Mouse (Mus musculus): ENCODE data around the gene 9930111J21Rik2. TPM values are rescaled to one million over a fixed set of nuclear protein-coding genes. Genes with fewer than 3 reads are reported as not detected.
"Not testable (repeated sequence)": the region's sequence is repeated elsewhere in the genome, so short reads cannot be mapped to it uniquely, and the experiment has no call there.

The 9930111J21Rik2 gene
- total RNA-seq, 4 experiments from 2014 or later = 0.70 to 1.2 (median 1.0) TPM

DNA sequence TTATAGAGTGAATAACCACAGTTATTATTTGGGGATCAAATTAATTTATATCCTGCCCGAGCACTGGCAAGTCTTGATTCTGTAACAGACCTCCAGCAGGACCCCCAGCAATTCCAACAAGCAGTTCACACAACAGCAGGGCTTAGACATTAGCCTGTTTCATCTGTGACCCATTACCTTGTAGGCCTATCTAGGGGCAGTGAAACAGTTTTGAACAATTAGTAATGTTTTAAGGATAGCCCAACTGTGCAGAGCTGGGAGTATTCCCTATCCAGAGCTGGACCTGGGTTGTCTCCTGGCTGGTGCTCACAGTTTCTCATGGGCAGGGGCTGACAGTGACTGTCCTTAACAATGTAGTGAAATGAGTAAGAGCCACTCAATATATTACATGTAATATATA, 26.0 kb upstream of the 9930111J21Rik2 start:
- DNase-seq (ENCODE audit: low spot score in 2 of 2) = no peak

DNA sequence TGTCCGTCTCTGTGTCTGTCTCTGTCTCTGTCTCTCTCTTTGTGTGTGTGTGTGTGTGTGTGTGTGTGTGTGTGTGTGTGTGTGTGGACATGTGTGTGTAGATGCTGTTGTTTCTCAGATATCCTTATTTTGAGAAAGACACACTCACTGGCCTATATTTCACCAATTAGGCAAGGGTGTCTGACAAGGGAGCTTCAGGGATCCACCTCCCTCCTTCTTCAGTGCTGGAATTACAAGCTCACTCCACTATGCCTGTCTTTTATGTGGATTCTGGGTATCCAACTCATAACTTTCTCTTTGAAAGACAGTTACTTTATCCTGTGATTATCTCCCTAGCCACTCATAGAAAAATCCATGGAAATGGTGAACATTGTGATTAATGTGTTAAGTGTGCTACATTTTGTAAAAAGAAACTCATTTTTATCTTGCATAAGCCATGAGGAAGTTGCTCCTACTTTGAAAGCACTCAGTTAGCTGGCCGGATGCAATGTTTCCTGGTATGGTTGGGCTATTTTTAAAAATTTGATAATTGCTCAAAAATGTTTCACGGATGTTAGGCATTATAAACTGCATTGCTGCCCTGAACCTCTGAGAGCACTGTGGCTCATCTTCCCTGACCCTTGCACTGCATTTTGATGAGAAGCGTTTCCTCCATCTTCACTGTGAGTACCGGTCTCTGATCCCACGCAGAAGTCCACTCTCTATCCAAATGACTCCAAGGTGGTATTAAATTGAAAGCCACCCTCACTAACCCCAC, 25.1 kb upstream of the 9930111J21Rik2 start, which contains the start of gene Ifi47:
Gene Ifi47, plus strand, starts transcription at position 587 of the 757 bp plus-strand sequence.
- not testable (repeated sequence) for DNase-seq (ENCODE audit: low spot score in 2 of 2)

DNA sequence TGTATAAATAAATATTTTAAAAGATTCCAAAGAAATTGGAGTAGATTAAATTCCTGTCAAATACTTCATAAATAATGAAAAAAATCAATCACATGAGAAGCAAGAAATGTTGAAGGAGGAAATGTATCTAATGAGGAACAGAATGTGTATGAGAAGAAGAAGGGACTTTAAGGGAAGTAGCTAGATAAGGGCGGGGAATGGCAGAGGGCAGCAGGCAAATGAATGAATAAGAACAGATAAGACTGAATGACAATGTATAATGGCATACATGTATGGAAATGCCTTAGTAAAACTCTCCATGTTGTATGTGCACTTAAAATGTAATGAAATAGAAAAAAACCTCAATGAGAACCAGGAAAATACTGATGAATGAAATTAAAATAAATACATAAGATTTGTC, 17.3 kb upstream of the 9930111J21Rik2 start:
- DNase-seq (ENCODE audit: low spot score in 2 of 2) = no peak

DNA sequence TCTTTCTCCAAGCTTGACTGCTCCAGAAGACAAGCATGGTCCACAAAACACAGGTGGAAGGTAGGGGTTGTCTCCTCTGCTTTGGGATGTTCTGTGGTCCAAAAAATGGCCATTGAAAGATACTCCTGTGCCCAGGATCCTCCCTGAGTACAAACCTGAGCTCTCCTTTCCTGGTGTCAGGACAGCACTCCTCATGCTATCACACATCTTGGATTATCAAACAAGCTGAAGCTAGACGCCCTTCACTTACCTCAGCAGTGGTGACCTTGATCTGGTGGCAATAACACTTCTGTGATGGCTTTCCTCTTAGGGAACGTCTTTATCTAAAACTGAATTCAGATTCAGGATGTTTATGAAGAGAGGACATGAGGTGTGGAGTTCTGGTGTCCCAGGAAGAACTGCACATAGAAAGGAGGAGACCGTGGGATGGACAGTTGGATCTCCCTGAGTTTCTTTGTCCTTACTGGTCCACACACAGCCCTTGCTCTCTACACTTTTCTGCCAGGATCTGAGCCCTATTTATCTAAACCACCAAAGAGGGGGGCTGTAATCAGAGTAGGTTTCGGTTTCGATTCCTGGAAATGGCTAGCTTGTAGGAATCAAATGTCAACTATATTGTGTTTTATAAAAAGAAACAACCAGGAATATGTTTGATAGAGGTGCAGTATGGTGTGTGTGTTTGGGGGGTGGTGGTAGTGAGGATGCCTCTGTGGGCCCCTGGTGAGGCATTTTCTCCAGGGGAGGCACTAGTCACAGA, 12.8 kb upstream of the 9930111J21Rik2 start, which contains the start of gene Tgtp2:
Gene Tgtp2, minus strand, starts transcription at position 494 of the 757 bp plus-strand sequence.
- DNase-seq (ENCODE audit: low spot score in 2 of 2) = not testable (repeated sequence)

DNA sequence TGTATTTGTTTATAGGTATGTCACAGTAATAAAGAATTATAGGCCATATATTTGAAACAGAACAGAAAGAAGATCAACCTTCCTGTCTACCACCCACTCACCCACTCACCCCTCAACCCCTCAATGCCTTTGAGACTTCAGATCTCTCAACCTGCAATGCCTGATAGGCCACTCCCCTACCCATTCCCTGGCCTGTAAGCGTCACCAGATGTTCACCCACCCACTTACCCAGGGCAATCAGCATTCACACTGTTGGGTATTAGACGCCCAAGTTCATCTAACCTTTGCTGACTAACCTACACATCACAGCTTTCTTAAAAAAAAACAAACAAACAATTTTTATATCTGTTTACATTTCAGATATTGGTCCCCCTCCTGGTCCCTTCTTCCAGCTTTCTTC, 10.8 kb upstream of the 9930111J21Rik2 start:
- not testable (repeated sequence) for DNase-seq (ENCODE audit: low spot score in 2 of 2)

DNA sequence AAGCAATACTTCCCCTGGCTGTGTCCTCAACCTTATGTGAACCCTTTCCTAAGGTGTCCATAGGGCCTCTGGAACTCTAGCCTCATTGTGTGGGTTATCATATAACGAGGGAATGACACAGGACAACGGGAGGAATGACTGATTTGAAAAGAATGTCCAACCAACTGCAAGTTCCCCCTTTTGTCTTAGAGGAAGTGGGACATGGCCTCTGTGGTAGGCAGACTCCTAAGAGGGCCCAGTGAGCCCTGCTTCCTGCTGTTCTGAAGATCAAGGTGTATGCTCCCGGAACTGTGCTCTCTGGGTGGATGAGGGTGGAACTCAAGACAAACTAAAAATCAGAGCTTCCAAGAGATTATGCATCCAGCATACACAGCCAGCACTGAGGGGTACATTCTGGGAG, 9.0 kb upstream of the 9930111J21Rik2 start:
- DNase-seq (ENCODE audit: low spot score in 2 of 2) = not testable (repeated sequence)

DNA sequence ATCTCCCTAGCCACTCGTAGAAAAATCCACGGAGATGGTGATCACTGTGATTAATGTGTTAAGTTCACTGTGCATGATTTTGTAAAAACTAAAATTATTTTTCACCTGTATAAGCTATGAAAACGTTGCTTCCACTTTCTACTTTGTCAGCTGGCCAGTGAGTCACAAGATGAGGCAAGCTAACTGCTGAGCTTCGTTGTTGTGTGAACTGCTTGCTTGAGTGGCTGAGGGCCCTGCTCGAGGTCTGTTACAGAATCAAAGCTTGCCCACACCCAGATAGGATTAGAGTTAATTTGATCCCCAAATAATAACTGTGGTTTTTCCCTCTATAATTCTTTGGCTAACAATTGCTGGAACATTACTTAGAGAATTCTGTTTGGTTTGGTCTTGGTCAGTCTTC, 852 bp upstream of the 9930111J21Rik2 start:
- not testable (repeated sequence) for DNase-seq (ENCODE audit: low spot score in 2 of 2)

DNA sequence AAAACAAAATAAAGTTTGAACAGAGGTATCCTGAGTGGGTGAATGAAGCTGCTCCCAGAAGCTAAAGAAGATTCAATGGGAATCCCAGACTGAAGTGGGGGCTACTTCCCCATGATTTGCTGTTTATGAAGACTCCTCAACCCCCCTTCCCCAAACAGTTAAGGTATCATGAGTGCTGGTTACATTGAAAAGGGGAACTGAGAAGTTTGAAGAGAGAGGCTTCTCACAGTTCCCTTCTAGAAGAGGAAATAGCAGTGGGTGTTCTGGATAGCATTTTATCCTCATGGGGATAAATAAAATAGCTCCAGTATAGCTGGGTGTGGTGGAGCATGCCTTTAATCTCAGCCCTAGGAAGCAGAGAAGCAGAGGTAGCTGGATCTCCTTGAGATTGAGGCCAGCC, 978 bp downstream of the 9930111J21Rik2 start:
- DNase-seq (ENCODE audit: low spot score in 2 of 2) = not testable (repeated sequence)

DNA sequence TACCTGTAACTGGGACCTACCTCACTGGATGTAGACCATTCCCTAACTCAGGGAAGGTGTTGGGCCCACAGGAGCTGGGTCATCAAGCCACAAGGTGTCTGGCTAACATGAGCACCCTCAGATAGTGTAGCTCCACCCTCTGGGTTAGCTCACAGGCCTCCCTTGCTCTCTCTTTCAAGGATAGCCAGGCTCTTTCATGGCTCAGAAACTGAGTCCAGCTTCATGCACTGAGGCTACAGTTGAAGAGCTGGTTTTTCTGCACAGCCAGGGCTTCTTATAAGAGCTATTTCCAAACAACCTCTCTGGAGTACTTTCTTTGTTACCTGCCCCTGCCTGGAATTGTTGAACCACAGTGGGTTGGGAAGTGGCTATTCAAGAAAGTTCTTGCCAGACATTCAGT, 39.0 kb downstream of the 9930111J21Rik2 start:
- DNase-seq (ENCODE audit: low spot score in 2 of 2) = not testable (repeated sequence)

DNA sequence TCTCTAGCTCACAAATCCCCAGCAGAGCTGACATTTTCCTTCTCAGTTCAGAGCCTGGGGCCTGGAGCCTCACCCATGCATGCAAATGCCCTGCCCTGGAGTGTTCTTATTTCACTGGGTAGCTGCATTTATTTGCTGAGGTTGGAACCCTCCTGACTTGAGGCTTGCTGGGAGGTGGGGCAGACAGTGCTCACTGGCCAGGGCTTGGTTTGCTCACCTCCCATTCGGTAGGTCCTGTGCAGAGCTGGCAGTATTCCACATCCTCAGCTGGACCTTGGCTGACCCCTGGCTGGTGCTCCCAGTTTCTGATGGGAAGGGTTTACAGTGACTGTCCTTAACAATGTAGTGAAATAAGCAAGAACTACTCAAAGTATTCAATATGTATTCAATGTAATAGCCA, 44.3 kb downstream of the 9930111J21Rik2 start:
- not testable (repeated sequence) for DNase-seq (ENCODE audit: low spot score in 2 of 2)

DNA sequence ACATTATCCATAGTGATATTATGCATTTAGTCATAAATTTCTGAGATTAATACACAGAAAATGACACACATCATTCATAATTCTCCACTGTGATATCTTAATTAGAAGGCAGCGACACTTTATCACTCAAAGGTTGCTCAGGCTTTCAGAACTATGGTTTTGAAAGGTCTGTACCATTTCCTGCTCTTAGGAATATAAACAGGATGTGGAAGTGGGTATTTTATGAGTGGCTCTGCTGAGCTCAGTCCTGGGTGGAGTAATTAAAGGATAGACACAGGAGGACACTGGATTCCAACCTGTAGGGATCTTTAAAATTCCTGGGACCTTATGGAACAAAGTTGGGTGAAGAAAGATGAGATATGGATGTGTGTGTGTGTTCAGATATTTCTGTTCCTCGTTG, 44.7 kb downstream of the 9930111J21Rik2 start:
- not testable (repeated sequence) for DNase-seq (ENCODE audit: low spot score in 2 of 2)

DNA sequence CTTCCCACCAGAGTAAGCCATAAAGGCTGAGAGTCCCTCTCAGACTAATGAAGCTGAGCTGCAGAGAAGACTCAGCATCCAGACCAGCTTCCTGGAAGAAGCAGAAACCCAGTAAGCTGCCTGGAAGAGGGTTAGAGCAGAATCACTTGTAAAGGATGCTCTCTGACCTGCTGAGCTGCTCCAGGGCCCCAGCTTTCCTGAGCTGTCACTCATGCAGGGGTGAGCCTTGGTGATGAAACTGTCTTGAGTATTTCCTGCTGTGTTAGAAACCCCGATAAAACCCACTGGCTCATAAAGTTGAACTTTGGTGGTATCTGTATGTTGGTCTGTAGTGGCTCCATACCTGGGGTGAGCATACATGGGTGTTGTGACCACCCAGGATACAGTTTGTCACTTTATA, 50.6 kb downstream of the 9930111J21Rik2 start:
- DNase-seq (ENCODE audit: low spot score in 2 of 2) = not testable (repeated sequence)

DNA sequence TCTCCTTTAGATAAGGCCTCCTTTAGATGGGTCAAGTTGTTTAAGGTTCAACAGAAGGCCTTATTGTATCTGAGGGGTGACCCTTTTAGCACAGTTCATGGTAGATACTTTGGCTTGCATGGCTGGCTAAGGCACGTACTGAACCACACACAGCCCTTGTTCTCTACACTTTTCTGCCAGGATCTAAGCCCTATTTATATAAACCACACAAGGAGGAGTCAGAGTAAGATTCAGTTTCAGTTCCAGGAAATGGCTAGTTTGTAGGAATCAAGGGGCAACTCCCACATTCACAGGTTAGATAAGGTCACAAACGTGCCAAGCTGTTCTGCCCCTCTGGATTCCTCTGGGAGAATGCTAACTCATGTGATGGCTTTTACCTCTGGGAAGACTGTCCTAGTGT, 57.0 kb downstream of the 9930111J21Rik2 start, which contains the start of gene Tgtp1:
Gene Tgtp1, minus strand, starts transcription at position 155 of the 400 bp plus-strand sequence.
- DNase-seq (ENCODE audit: low spot score in 2 of 2) = not testable (repeated sequence)

DNA sequence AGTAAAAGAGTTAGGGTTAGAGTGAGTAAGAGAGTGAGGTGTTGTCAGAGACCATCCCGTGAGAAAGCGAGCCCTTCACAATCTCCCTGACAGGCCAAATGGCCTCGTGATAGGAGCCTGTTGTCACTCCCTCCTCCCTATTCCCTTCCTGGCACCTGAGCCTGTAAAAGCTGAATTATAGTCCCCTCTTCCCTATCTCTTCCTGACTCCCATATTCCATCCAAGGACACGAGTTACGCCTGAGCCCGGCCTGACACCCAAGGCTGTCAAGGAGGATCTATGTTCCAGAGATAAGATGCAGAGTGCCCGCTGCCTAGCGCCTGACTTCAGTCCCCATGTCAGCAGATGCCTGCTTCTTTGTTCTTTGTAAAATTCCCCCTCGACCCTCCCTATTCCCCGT, 57.7 kb downstream of the 9930111J21Rik2 start:
- not testable (repeated sequence) for DNase-seq (ENCODE audit: low spot score in 2 of 2)

DNA sequence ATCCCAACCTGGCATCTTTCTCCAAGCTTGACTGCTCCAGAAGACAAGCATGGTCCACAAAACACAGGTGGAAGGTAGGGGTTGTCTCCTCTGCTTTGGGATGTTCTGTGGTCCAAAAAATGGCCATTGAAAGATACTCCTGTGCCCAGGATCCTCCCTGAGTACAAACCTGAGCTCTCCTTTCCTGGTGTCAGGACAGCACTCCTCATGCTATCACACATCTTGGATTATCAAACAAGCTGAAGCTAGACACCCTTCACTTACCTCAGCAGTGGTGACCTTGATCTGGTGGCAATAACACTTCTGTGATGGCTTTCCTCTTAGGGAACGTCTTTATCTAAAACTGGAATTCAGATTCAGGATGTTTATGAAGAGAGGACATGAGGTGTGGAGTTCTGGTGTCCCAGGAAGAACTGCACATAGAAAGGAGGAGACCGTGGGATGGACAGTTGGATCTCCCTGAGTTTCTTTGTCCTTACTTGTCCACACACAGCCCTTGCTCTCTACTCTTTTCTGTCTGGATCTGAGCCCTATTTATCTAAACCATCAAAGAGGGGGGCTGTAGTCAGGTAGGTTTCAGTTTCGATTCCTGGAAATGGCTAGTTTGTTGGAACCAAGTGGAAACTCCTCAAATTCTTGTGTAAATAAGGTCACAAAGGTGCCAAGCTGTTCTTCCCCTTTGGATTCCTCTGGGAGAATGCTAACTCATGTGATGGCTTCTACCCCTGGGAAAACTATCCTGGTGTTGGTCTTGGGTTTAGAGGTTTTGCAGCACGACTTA, 59.1 kb downstream of the 9930111J21Rik2 start, which contains the start of gene Gm12185:
Gene Gm12185, minus strand, starts transcription at position 487 of the 781 bp plus-strand sequence.
- not testable (repeated sequence) for DNase-seq (ENCODE audit: low spot score in 2 of 2)

DNA sequence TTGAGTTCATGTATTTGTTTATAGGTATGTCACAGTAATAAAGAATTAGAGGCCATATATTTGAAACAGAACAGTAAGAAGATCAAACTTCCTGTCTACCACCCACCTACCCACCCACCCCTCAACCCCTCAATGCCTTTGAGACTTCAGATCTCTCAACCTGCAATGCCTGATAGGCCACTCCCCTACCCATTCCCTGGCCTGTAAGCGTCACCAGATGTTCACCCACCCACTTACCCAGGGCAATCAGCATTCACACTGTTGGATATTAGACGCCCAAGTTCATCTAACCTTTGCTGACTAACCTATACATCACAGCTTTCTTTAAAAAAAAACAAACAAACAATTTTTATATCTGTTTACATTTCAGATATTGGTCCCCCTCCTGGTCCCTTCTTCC, 61.1 kb downstream of the 9930111J21Rik2 start:
- DNase-seq (ENCODE audit: low spot score in 2 of 2) = not testable (repeated sequence)

DNA sequence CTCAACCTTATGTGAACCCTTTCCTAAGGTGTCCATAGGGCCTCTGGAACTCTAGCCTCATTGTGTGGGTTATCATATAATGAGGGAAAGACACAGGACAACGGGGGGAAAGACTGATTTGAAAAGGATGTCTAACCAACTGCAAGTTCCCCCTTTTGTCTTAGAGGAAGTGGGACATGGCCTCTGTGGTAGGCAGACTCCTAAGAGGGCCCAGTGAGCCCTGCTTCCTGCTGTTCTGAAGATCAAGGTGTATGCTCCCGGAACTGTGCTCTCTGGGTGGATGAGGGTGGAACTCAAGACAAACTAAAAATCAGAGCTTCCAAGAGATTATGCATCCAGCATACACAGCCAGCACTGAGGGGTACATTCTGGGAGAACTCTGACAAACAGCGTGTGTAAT, 62.8 kb downstream of the 9930111J21Rik2 start:
- DNase-seq (ENCODE audit: low spot score in 2 of 2) = not testable (repeated sequence)

DNA sequence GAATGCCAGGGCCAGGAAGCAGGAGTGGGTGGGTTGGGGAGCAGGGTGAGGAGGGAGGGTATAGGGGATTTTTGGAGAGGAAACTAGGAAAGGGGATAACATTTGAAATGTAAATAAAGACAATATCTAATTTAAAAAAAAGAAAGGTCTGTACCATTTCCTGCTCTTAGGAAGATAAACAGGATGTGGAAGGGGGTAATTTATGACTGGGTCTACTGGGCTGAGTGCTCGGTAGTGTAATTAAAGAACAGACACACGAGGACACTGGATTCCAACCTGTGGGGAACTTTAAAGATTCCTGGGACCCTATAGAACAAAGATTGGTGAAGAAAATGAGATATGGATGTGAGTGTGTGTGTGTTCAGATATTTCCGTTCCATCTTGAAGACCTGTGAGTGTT, 68.2 kb downstream of the 9930111J21Rik2 start:
- DNase-seq (ENCODE audit: low spot score in 2 of 2) = not testable (repeated sequence)

DNA sequence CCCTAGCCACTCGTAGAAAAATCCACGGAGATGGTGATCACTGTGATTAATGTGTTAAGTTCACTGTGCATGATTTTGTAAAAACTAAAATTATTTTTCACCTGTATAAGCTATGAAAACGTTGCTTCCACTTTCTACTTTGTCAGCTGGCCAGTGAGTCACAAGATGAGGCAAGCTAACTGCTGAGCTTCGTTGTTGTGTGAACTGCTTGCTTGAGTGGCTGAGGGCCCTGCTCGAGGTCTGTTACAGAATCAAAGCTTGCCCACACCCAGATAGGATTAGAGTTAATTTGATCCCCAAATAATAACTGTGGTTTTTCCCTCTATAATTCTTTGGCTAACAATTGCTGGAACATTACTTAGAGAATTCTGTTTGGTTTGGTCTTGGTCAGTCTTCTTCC, 71.0 kb downstream of the 9930111J21Rik2 start:
- not testable (repeated sequence) for DNase-seq (ENCODE audit: low spot score in 2 of 2)

DNA sequence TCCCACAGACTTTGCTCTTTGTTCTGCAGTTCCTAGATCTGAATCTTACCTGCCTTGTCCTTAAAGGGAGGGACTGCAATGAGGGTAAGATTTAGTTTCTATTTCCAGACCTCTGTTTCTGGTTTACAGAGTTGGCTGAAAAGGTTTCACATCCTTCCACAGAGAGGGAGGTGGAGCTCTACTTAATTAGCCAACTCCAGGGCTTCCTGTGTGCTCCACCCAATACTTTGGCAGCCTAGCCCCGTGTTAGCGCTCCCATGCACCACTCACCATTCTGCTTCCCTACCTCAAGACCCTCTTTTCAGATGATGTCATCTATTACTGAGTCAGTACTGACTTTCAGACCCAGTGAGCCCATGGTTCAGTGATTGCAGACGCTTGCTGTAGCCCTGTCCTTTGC, 71.8 kb downstream of the 9930111J21Rik2 start, which contains the start of gene 9930111J21Rik1:
Gene 9930111J21Rik1, minus strand, starts transcription at position 148 of the 400 bp plus-strand sequence.
- DNase-seq (ENCODE audit: low spot score in 2 of 2) = not testable (repeated sequence)

Data from gastrocnemius, adult 8-10 months (tissue).